Mouse (Mus musculus): ENCODE results near the gene Ces1a.
A peak's percentile ranks its signal among the peaks of the same experiment; 100 is the strongest.

The Ces1a gene

GRCm38 (mm10) chr8:93048092-93048491 is at the start of gene Ces1a:
Gene Ces1a, minus strand, starts transcription at chr8:93048192.
- DNase-seq (ENCODE audit: low read depth, low spot score): no peak

- no peak for DNase-seq (ENCODE audit: low read depth, low spot score)
These were observed 47.4 kb upstream of the Ces1a start for GRCm38 (mm10) chr8:93095376-93095775.

GRCm38 (mm10) chr8:93091324-93091723 is 43.3 kb upstream of the Ces1a start:
- no peak for DNase-seq (ENCODE audit: low read depth, low spot score)

GRCm38 (mm10) chr8:93088686-93089122 is 40.7 kb upstream of the Ces1a start:
- no peak for DNase-seq (ENCODE audit: low read depth, low spot score)

- DNase-seq (ENCODE audit: low read depth, low spot score): no peak
These were observed 40.2 kb upstream of the Ces1a start for GRCm38 (mm10) chr8:93088193-93088592.

GRCm38 (mm10) chr8:93079887-93080286 is 31.9 kb upstream of the Ces1a start, which contains the start of gene Ces1b:
Gene Ces1b, minus strand, starts transcription at chr8:93080017.
- no peak for DNase-seq (ENCODE audit: low read depth, low spot score)

GRCm38 (mm10) chr8:93075251-93075650 is 27.3 kb upstream of the Ces1a start:
- DNase-seq (ENCODE audit: low read depth, low spot score): no peak

GRCm38 (mm10) chr8:93063416-93064117 is 15.6 kb upstream of the Ces1a start:
- no peak for DNase-seq (ENCODE audit: low read depth, low spot score)

GRCm38 (mm10) chr8:93059185-93059584 is 11.2 kb upstream of the Ces1a start:
- peak; percentile 52 for DNase-seq (ENCODE audit: low read depth, low spot score)

GRCm38 (mm10) chr8:93055238-93055637 is 7.2 kb upstream of the Ces1a start:
- no peak for DNase-seq (ENCODE audit: low read depth, low spot score)

GRCm38 (mm10) chr8:93048510-93049416 is 771 bp upstream of the Ces1a start:
- DNase-seq (ENCODE audit: low read depth, low spot score): no peak

- no peak for DNase-seq (ENCODE audit: low read depth, low spot score)
These were observed 4.9 kb downstream of the Ces1a start for GRCm38 (mm10) chr8:93043083-93043482.

GRCm38 (mm10) chr8:93040776-93041567 is 7.0 kb downstream of the Ces1a start:
- no peak for DNase-seq (ENCODE audit: low read depth, low spot score)

GRCm38 (mm10) chr8:93040256-93040655 is 7.7 kb downstream of the Ces1a start:
- no peak for DNase-seq (ENCODE audit: low read depth, low spot score)

GRCm38 (mm10) chr8:93038831-93039230 is 9.2 kb downstream of the Ces1a start:
- no peak for DNase-seq (ENCODE audit: low read depth, low spot score)

GRCm38 (mm10) chr8:93030664-93031063 is 17.3 kb downstream of the Ces1a start:
- DNase-seq (ENCODE audit: low read depth, low spot score): no peak

- DNase-seq (ENCODE audit: low read depth, low spot score): no peak
These were observed 26.3 kb downstream of the Ces1a start for GRCm38 (mm10) chr8:93021738-93022137.

GRCm38 (mm10) chr8:93014300-93014699 is 33.7 kb downstream of the Ces1a start:
- no peak for DNase-seq (ENCODE audit: low read depth, low spot score)

GRCm38 (mm10) chr8:93012226-93012625 is 35.8 kb downstream of the Ces1a start:
- no peak for DNase-seq (ENCODE audit: low read depth, low spot score)

GRCm38 (mm10) chr8:93011439-93011838 is 36.6 kb downstream of the Ces1a start:
- DNase-seq (ENCODE audit: low read depth, low spot score): peak; percentile 65

- DNase-seq (ENCODE audit: low read depth, low spot score): peak; percentile 65
These were observed 37.7 kb downstream of the Ces1a start for GRCm38 (mm10) chr8:93010286-93010685.

- DNase-seq (ENCODE audit: low read depth, low spot score): peak; percentile 77
These were observed 49.4 kb downstream of the Ces1a start for GRCm38 (mm10) chr8:92998600-92998999.
